Mouse (Mus musculus) embryonic facial prominence, embryonic 15.5 days (tissue): ENCODE results near the gene Isg15. TPM values are rescaled to one million over a fixed set of nuclear protein-coding genes. Genes with fewer than 3 reads are reported as not detected.

Experiments used
- ATAC-seq: fragments of 200-750 bp; cut with Nextera tagmentation; 2 replicates; pipeline ENCODE4 v1.8.0; 2017; ENCODE audit warnings: low read depth, moderate TSS enrichment; ENCODE audit not compliant: insufficient number of reproducible peaks, low FRiP score, low TSS enrichment
- H3K27ac ChIP-seq: fragments of 300-500 bp; sonication (generic); replicated peaks from 2 replicates; pipeline ENCODE4 v1.5.1; 2015; ENCODE audit warnings: mild to moderate bottlenecking, inconsistent platforms
- H3K27me3 ChIP-seq: fragments of 300-500 bp; sonication (generic); 2 replicates; pipeline ENCODE4 v1.6.1; 2015; ENCODE audit warnings: inconsistent platforms
- H3K36me3 ChIP-seq: fragments of 300-500 bp; sonication (generic); 2 replicates; pipeline ENCODE4 v1.6.1; 2015; ENCODE audit warnings: mild to moderate bottlenecking, inconsistent platforms
- H3K4me1 ChIP-seq: fragments of 300-500 bp; sonication (generic); 2 replicates; pipeline ENCODE4 v1.6.1; 2015; ENCODE audit warnings: inconsistent platforms
- H3K4me2 ChIP-seq: fragments of 300-500 bp; sonication (generic); replicated peaks from 2 replicates; pipeline ENCODE4 v1.6.1; 2015; ENCODE audit warnings: mild to moderate bottlenecking, inconsistent platforms
- H3K4me3 ChIP-seq: fragments of 300-500 bp; sonication (generic); replicated peaks from 2 replicates; pipeline ENCODE4 v1.5.1; 2015; ENCODE audit warnings: mild to moderate bottlenecking, inconsistent platforms
- H3K9ac ChIP-seq: fragments of 300-500 bp; sonication (generic); 2 replicates; pipeline ENCODE4 v1.6.1; 2015; ENCODE audit warnings: inconsistent platforms
- H3K9me3 ChIP-seq: fragments of 300-500 bp; sonication (generic); replicated peaks from 2 replicates; pipeline ENCODE4 v1.6.1; 2016; ENCODE audit warnings: inconsistent platforms
- WGBS: fragments of 180-500 bp; shearing (Covaris S2); methylation state at CpG from one replicate; pipeline ENCODE4 v1.1.7; 2015; 5-methylcytosine and 5-hydroxymethylcytosine counted together
- polyA plus RNA-seq: library from polyadenylated mRNA; unstranded; fragments of >200 nt; fragmentation: Nextera tagmentation; extraction: Ambion mirVana; gene quantifications from 2 replicates; pipeline ENCODE4 v1.2.1, GENCODE M21; 2015

The Isg15 gene
- polyA plus RNA-seq, 1 experiment from 2014 or later = 4.4 TPM

GRCm38 (mm10) chr4:156219936-156220335 is 19.3 kb upstream of the Isg15 start:
- no peak overlapping the region for H3K9ac ChIP-seq
- WGBS = 85% methylated on average over 11 of the region's 11 CpGs
- no peaks in the 10 kb centered on the region for H3K9me3 ChIP-seq
- no peak for ATAC-seq
- no peak overlapping the region for H3K4me3 ChIP-seq
- H3K4me1 ChIP-seq = no peaks in the 10 kb centered on the region; the same call in 1 of the 2 replicates
- H3K27ac ChIP-seq = no peak overlapping the region
- no peak overlapping the region for H3K4me2 ChIP-seq
- peaks cover 10% of the 10 kb centered on the region for H3K36me3 ChIP-seq
- H3K27me3 ChIP-seq = no peaks in the 10 kb centered on the region

GRCm38 (mm10) chr4:156217838-156218237 is 17.2 kb upstream of the Isg15 start:
- no peaks in the 10 kb centered on the region; the same call in 1 of the 2 replicates for H3K4me1 ChIP-seq
- H3K9me3 ChIP-seq = no peaks in the 10 kb centered on the region
- H3K36me3 ChIP-seq = peaks cover 9% of the 10 kb centered on the region
- H3K27ac ChIP-seq = no peak overlapping the region
- no peaks in the 10 kb centered on the region for H3K27me3 ChIP-seq
- WGBS = 68% methylated on average over 16 of the region's 16 CpGs
- no peak overlapping the region for H3K4me3 ChIP-seq
- ATAC-seq = no peak
- no peak overlapping the region for H3K9ac ChIP-seq
- no peak overlapping the region for H3K4me2 ChIP-seq

DNA sequence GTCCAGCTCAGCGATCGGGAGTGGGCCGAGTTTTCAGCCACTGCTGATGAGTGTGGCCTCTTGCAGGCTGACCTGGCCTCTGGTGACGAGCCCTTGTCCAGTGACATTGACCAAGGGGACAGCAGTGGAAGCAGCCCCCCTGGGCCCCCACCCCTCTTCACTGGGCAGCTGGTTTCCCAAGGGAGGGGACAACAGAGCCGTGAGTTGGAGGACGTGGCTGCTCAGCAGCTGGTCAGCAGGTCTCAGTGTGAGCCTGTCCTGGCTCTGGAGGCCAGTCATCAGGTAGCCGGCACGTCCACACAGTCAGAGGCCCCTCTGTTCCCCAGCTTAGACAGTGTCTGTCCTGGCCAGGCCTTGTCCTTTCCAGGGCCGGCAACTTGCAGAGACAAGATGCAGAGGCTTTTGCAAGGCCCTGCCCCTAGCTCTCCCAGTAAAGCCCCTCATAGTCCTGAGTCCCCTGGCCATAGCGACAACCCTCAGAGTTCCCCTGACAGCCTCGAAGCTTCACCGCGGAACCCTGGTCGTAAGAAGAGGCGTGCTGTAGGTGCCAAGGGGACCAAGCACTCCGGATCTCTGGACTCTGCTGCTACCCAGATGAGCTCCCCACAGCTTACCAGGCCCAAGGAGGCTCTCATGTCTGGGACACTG is 16.5 kb upstream of the Isg15 start:
- 76% methylated on average over 16 of the region's 16 CpGs for WGBS
- H3K4me1 ChIP-seq = no peaks in the 10 kb centered on the region; the same call in 1 of the 2 replicates
- ATAC-seq = peak; percentile 52; the same call in 1 of the 2 replicates

GRCm38 (mm10) chr4:156216196-156216595 is 15.6 kb upstream of the Isg15 start:
- Histone ChIP-seq H3K4me3 (no peak overlapping the region), H3K4me2 (no peak overlapping the region), H3K27me3 (no peaks in the 10 kb centered on the region), H3K36me3 (no peaks in the 10 kb centered on the region), H3K9me3 (no peaks in the 10 kb centered on the region), H3K9ac (no peak overlapping the region), H3K4me1 (no peaks in the 10 kb centered on the region; the same call in 1 of the 2 replicates), H3K27ac (no peak overlapping the region)
- no peak for ATAC-seq
- 83% methylated on average over 2 of the region's 2 CpGs for WGBS

More for the DNA sequence above, 16.5 kb upstream of the Isg15 start:
- H3K9ac ChIP-seq = no peak overlapping the region
- H3K9me3 ChIP-seq = no peaks in the 10 kb centered on the region
- H3K4me2 ChIP-seq = no peak overlapping the region
- H3K27me3 ChIP-seq = no peaks in the 10 kb centered on the region
- H3K36me3 ChIP-seq = peaks cover 2% of the 10 kb centered on the region; the same call in 1 of the 2 replicates
- H3K4me3 ChIP-seq = no peak overlapping the region
- no peak overlapping the region for H3K27ac ChIP-seq

DNA sequence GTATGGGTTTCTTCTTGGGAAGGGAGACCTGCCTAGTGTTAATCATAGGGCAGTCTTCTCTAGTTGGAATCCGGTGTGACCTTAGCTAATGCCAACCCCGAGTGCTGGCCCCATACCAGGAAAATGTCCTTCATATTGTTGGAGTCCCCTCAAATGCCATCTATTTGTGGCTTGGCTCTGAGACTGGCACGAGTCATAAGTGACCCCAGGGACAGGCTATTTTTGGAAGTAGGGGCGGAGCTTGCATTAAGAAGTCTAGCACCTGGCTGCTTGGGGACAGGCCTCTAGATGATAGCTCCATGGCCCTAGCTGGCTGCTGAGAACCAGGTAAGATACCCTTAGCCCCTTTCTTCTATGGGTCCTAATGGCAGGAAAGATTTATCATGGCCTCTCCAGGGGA is 15.0 kb upstream of the Isg15 start, which contains the start of gene Perm1:
TSS of gene Perm1 (plus strand) at position 220 of the 400 bp plus-strand sequence.
- H3K27ac ChIP-seq = no peak within 1 kb of the TSS

GRCm38 (mm10) chr4:156213134-156213533 is 12.5 kb upstream of the Isg15 start:
- Histone ChIP-seq H3K27me3 (no peaks in the 10 kb centered on the region), H3K4me2 (no peak overlapping the region), H3K9me3 (no peaks in the 10 kb centered on the region), H3K27ac (no peak overlapping the region), H3K4me1 (no peaks in the 10 kb centered on the region; the same call in 1 of the 2 replicates), H3K4me3 (no peak overlapping the region), H3K36me3 (no peaks in the 10 kb centered on the region), H3K9ac (no peak overlapping the region)
- ATAC-seq = no peak
- WGBS = 88% methylated on average over 13 of the region's 13 CpGs

More for the DNA sequence above, 15.0 kb upstream of the Isg15 start, which contains the start of gene Perm1:
- Histone ChIP-seq H3K4me3 (no peak within 1 kb of the TSS), H3K36me3 (no peaks in the 10 kb centered on the region), H3K4me1 (no peaks in the 10 kb centered on the region; the same call in 1 of the 2 replicates), H3K4me2 (no peak within 1 kb of the TSS), H3K27me3 (no peaks in the 10 kb centered on the region), H3K9ac (no peak within 1 kb of the TSS), H3K9me3 (no peaks in the 10 kb centered on the region)
- ATAC-seq = no peak
- 62% methylated on average over 4 of the region's 4 CpGs for WGBS

GRCm38 (mm10) chr4:156209963-156210635 is 9.5 kb upstream of the Isg15 start:
- H3K9me3 ChIP-seq = no peaks in the 10 kb centered on the region
- 68% methylated on average over 13 of the region's 13 CpGs for WGBS

GRCm38 (mm10) chr4:156208872-156209271 is 8.3 kb upstream of the Isg15 start:
- peaks cover 6% of the 10 kb centered on the region for H3K27me3 ChIP-seq

More at GRCm38 (mm10) chr4:156209963-156210635, 9.5 kb upstream of the Isg15 start:
- Histone ChIP-seq H3K9ac (no peak overlapping the region), H3K4me1 (no peaks in the 10 kb centered on the region), H3K4me3 (no peak overlapping the region), H3K27me3 (no peaks in the 10 kb centered on the region), H3K36me3 (no peaks in the 10 kb centered on the region), H3K4me2 (no peak overlapping the region), H3K27ac (no peak overlapping the region)
- ATAC-seq = no peak

DNA sequence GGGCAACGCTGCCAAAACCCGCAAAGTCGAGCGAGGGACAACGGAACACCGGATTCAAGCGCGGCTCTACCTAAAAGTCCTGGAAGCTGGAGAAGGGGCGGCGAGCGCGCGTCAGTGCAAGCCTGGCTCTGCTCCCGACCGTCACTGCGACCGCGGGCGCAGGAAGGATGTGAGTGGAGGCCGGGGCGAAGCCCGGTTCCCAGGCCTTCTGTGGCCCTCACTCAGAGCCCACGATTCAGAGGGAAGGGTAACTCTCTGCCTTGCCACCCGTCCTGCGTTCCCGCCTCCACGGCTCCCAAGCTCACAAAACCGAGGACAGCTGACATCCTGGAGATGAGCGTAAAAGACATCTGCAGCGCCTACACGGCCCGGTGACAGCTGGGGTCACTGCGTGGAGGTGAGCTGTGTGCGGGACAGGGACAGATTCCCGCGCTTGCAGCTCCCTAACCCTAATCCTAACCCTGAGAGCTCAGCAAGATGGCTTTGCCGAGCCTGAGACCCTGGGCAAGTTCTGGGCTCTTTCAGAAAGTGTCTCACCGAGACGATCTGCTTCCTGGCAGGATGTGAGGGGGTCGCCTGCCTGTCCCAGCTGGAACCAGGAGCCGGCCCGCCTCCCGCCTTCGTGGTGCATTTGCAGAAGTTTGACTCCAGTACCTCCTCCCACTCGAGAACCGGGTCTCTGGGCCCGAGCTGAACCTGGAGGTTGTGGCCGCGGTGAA is 3.0 kb upstream of the Isg15 start:
- Histone ChIP-seq H3K4me1 (peaks cover 26% of the 10 kb centered on the region), H3K9ac (peak overlapping the region; percentile 54), H3K36me3 (no peaks in the 10 kb centered on the region), H3K4me3 (peak overlapping the region; percentile 52), H3K27ac (peak overlapping the region; percentile 34; the same call in 1 of the 2 replicates), H3K9me3 (no peaks in the 10 kb centered on the region), H3K4me2 (peak overlapping the region; percentile 93), H3K27me3 (peaks cover 6% of the 10 kb centered on the region)
- ATAC-seq = 0 out of 2 replicates have a peak, but pooled peaks have one; percentile 27
- under 1% methylated on average over 49 of the region's 49 CpGs for WGBS

More at GRCm38 (mm10) chr4:156208872-156209271, 8.3 kb upstream of the Isg15 start:
- ATAC-seq = no peak
- Histone ChIP-seq H3K36me3 (no peaks in the 10 kb centered on the region), H3K4me2 (no peak overlapping the region), H3K9me3 (no peaks in the 10 kb centered on the region), H3K27ac (no peak overlapping the region), H3K4me3 (no peak overlapping the region), H3K9ac (no peak overlapping the region), H3K4me1 (peaks cover 11% of the 10 kb centered on the region)
- WGBS = 80% methylated on average over 4 of the region's 4 CpGs

DNA sequence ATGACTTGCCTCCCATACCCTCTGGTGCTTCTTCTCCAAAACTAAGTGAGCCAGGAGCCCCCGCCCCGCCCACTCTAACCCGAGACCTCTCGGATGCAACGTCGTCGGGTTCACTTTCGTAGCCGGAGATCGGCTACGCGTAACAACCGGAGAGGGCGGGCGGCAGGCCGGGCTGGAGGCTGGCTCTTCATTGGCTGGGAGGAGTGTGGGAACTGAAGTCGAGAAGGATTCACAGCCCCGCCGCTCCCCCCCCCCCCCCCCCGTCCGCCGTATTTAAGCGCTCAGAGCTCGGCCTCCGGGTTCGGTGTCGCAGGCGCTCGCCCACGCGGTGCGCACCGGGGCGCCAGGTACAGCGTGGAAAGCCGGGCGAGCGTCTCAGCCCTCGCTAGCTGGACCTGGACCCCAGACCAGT is 2.4 kb upstream of the Isg15 start, which contains the start of gene AW011738:
TSS of gene AW011738 (plus strand) at position 304 of the 412 bp plus-strand sequence.
- Histone ChIP-seq H3K27me3 (peaks cover 6% of the 10 kb centered on the region), H3K4me1 (peaks cover 27% of the 10 kb centered on the region), H3K4me3 (peak within 1 kb of the TSS; percentile 52), H3K4me2 (peak within 1 kb of the TSS; percentile 93), H3K36me3 (no peaks in the 10 kb centered on the region), H3K27ac (peak within 1 kb of the TSS; percentile 34; the same call in 1 of the 2 replicates), H3K9me3 (no peaks in the 10 kb centered on the region), H3K9ac (peak within 1 kb of the TSS; percentile 54)
- under 1% methylated on average over 31 of the region's 39 CpGs for WGBS
- ATAC-seq = peak; percentile 84

DNA sequence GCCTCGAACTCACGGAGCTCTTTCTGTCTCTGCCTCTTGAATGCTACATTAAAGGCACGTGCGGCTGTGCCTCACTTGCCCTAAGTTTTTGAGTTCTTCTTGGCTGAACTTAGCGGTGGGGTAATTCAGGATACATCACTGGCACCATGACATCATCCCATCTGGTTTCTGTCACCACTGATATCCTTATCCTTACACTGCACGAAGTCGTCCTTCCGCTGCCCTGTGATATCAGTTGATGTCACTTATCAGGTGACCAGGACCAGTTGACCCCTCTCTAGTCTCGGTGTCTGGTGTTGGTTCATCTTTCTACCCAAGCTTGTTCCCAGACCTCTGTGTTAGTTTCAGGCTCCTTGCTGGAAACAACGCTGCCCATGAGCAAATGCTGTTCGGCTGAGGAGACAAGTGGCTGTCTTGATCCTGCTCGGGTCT is 1.9 kb upstream of the Isg15 start:
- H3K4me1 ChIP-seq = peaks cover 29% of the 10 kb centered on the region
- 39% methylated on average over 12 of the region's 12 CpGs for WGBS
- no peaks in the 10 kb centered on the region for H3K36me3 ChIP-seq
- H3K9me3 ChIP-seq = no peaks in the 10 kb centered on the region
- H3K27ac ChIP-seq = no peak overlapping the region
- H3K4me2 ChIP-seq = peak overlapping the region; percentile 93
- H3K27me3 ChIP-seq = peaks cover 6% of the 10 kb centered on the region
- ATAC-seq = no peak
- no peak overlapping the region for H3K9ac ChIP-seq
- H3K4me3 ChIP-seq = peak overlapping the region; percentile 52
